Mouse (Mus musculus) T-helper 1 cell (primary cell): ENCODE data around the gene Pi16.
"Not testable (repeated sequence)": the region's sequence is repeated elsewhere in the genome, so short reads cannot be mapped to it uniquely, and the experiment has no call there.

Source experiments
- in situ Hi-C: fragments of 300-600 bp; cut with MboI, MseI; formaldehyde crosslinking; loops from one replicate; pipeline ENCODE4 v1.15.1; 2025; ENCODE audit warnings: high pct_unique_total_duplicates

Gene Pi16

GRCm38 (mm10) chr17:29317380-29317779 is at the start of gene Pi16:
Pi16 (plus strand) TSS chr17:29317680.
- in situ Hi-C loops, result not testable (repeated sequence)

GRCm38 (mm10) chr17:29267931-29268681 is 49.4 kb upstream of the Pi16 start:
- in situ Hi-C loops, result no loop called here

DNA sequence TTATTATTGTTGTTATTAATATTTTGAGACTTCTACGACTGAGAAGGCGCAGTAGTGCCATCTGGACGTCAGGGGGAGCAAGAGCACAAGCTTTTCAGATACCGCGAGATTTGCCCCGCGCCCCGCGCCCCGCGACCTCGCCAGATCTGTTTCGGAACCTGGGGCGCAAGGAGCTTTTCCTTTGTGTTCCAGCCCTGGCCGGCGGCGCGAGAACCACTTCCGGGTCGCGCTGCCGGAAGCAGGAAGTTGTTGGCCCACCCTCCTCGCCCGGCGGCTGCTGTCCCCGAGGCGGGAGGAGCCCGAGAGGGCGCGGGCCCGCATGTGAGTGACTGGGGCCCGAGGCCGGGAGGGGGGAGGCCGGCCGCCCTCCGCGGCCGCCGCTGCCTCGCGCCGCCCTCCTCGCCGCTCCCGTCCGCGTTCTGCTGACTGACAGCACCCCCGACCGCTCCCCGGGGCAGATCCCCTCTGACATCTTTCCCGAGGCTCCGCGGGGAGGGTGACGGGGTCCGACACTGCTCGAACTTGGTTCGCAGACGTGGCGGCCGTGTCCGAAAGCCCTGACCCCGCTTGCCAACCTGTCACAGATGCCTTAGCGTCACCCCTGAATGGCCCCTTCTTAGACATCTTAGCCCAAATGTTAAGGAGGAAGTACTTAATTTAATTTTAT is 48.7 kb upstream of the Pi16 start, which contains the start of gene BC004004:
Gene BC004004 (plus strand): TSS at position 107 of the 667 bp plus-strand sequence.
- in situ Hi-C loops, result no loop called here

GRCm38 (mm10) chr17:29269349-29269706 is 48.2 kb upstream of the Pi16 start:
- in situ Hi-C loops, result no loop called here

DNA sequence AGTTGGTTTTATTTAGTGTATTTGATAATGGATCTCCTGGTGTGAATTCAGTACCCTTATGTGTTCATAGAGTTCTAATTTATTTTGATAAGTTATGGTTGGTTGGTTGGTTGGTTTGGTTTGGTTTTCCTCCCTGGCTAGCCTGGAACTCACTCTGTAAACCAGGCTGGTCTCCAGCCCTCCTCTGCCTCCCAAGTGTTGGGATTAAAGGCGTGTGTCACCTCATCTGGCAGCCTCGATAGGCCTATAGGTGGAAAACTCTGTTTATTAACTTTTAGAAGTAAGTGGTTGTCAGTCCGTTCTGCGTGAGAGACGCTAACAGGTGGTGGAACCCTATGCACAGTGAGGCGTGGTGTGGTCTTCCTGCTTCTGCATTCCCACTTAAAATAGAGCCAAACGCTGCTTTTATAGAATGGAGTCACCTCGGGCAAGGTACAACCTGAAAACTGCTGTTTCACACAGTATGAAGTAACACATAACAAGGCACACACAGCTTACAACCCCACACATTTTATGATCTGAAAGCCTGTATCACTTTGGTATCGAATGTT is 47.3 kb upstream of the Pi16 start:
- in situ Hi-C loops, result no loop called here

- in situ Hi-C loops, result no loop called here
Measured at GRCm38 (mm10) chr17:29273156-29273555, 44.3 kb upstream of the Pi16 start.

DNA sequence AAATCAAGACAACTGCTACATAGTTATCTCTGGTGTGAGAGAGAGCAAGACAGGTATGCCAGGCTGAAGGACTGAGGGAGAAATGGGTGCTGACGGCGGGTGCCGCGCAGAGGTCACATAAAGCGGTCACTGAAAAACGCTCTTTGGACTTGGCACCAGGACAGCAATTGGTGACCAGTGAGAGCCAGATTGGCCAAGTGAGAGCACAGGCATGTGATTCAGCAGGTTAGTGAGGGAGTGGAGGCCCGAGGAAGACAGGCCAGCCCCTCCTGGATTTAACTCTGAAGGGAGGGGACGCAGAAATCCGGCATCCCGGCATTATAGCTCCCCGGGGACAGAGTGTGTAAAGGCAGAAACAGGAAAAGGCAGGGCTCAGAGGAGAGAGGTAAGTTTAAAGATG is 43.6 kb upstream of the Pi16 start:
- in situ Hi-C loops, result no loop called here

- in situ Hi-C loops, result no loop called here
Measured at GRCm38 (mm10) chr17:29280422-29280821, 37.1 kb upstream of the Pi16 start.

DNA sequence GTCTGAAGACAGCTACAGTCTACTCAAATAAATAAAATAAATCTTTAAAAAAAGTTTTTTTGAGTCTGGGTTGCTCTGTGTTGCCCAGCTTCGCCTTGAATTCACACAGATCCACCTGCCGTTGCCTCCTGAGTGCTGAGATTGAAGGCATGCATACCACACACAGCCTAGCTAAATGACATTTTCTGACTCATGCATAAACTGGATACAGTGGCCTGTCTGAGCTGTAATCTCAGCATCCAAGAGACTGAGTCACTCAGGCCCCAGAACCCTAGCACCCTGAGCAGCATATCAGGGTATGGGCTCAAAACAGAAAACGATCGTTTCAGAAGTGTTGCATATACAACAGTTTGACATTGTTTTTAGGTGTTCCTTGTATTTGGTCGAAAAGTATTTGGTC is 35.9 kb upstream of the Pi16 start:
- in situ Hi-C loops, result no loop called here

- in situ Hi-C loops, result no loop called here
Measured at GRCm38 (mm10) chr17:29282216-29282952, 35.1 kb upstream of the Pi16 start.

DNA sequence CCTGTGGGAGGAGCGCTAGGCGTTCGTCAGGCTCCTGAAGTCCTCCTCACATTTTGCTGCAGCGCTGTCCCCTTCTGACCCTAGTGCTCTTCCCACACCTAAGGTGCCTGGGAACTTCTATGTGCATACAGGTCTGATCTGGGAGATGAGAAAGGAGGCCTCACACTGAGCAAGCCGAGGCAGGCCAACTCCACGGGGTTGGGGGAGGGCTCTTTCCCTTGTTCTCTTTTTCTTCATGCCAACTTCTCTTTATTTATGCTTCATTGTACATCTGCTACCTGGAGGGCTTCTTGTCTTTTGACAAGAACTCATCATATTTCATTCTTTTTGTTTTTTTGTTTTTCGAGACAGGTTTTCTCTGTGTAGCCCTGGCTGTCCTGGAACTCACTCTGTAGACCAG is 25.7 kb upstream of the Pi16 start:
- in situ Hi-C loops, result no loop called here

DNA sequence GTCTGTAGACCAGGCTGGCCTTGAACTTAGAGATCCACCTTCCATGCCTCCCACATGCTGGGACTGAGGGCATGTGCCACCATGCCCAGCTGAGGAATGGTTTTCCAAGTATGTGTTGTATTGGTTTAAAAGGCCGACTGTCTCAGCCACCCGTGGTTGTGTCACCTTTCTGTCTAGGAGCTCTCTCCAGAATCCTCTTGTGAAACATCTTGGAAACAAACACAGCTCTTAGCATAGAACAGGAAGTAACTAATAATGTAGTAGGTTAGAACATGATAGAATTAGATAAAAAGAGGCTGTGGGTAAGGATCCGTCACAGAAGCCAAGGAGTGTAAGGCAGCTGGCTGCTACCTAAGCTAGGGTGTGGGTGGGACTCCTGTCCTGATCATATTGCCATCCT is 24.5 kb upstream of the Pi16 start:
- in situ Hi-C loops, result no loop called here

DNA sequence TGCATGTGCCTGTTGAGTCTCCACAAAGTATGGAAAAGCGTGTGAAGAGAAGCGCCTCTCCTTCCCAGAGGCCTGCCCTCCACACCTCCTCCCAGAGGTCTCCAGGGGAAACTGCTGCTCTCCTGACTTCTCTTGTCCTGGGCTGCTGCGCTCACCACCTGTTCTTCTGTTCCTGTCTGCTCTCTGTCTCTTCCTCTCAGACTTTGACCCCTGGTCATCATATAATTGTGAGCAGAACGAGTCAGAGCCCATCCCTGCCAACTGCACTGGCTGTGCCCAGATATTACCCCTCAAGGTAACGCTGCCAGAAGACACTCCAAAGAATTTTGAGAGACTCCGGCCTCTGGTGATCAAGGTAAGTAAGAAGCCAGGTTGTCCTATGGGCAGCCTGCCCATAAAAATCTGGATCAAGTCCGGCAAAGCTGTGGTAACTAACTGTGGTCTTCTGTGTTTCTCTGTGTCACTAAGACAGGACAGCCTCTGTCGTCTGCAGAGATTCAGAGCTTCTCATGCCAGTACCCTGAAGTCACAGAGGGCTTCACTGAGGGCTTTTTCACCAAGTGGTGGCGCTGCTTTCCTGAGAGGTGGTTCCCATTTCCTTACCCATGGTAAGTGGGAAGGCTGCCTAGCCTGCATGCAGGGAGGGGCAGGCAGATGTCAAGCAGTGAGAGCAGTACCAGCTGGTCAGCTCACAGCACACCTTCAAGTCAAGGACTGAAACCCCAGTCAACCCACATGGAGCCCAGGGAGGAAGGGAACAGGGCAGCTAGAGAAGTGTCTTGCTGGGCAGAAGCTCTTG is 23.5 kb upstream of the Pi16 start:
- in situ Hi-C loops, result no loop called here

DNA sequence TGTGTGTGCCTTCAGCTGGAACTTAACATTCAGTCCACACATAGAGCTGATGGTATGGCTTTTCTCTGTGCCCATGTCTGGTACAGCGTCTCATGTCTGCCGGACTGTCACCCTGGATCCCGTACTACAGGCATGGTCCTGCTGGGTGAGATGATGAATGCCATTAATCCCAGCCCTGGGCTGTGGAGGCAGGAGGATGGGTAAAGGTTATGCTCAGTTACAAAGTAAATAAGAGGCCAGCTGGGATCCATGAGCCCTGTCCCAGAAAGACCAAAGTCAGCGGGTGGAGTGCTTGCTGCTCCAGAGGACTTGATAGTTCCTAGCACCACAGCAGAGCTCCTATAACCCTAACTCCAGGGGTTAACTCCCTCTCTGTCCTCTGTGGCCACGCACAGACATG is 21.6 kb upstream of the Pi16 start:
- in situ Hi-C loops, result no loop called here

- in situ Hi-C loops, result no loop called here
Measured at GRCm38 (mm10) chr17:29297321-29297720, 20.2 kb upstream of the Pi16 start.

GRCm38 (mm10) chr17:29297813-29298212 is 19.7 kb upstream of the Pi16 start:
- in situ Hi-C loops, result no loop called here

DNA sequence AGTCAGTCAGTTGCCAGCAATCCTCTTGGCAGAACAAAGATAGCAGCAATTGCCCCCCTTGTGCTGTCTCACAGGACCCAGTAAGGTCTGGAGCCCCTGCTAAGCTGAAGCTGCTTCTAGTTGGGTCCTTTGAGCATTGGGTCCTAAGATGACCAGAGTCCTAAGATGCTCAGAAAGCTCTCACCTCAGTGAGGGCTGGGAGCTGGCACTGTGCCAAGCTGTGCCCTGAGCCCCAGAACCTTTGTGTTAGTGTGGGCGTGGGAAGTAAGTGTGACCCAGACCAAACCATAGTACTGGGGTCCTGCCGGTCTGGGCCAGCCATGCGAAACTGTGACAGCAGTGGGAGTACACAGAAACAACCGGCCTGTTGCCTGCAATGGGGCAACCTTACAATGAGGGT is 18.2 kb upstream of the Pi16 start:
- in situ Hi-C loops, result no loop called here

DNA sequence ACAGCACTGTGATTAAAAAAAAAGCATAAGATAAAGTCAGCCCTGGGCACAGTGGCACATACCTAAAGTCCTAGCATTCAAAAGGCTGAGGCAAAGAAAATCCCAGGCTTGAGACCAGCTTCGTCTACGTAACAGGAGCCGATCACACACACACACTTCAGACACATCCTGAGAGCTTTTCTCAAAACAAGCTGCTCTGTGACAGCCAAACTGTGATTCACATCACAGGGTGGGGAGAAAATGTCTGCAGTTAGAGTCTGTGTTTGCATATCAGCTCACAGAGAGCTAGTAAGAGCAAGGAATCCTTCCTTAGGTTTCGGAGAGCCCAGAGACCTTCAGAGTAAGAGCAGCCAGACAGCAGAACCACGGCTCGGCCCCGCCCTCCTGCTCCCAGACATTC is 16.6 kb upstream of the Pi16 start:
- in situ Hi-C loops, result no loop called here

DNA sequence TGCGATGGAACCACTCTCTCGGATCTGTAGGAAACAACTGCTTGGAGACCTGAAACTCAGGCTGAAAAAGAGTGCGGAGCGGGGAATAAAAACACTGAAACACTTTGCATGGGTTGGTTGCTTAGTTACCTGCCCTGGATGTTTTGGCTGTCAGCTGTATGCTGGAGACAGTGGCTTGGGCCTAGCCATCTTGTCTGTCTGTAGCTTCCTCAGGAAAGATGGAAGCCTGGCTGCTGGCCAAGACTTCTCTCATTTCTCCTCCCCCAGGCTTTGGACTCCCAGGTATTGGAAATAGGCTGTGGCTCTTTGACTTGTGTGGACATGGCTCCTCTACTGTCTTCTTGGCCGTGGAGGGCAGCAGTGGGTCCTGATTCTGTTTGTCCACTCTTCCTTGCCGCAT is 16.1 kb upstream of the Pi16 start:
- in situ Hi-C loops, result no loop called here

DNA sequence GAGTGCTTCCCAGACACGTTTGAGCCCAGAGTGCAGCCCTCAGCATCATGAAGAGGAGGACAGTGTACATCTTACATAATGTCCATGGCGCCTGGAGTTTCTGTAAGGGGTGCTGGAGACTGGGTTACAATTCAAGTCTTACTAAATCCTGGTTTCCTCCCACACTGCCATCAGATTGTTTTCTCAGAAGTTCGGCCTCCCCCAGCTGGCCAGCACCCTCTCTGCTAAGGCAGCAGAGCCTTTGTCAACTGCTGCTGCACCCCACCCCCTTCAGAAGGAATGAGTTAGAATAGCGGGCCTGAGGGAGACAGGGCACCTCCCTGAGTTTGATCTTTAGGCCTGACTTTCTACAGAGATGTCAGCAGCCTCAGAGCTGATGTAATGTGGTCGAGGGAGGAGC is 15.3 kb upstream of the Pi16 start:
- in situ Hi-C loops, result no loop called here

- in situ Hi-C loops, result no loop called here
Measured at GRCm38 (mm10) chr17:29303087-29303486, 14.4 kb upstream of the Pi16 start.

DNA sequence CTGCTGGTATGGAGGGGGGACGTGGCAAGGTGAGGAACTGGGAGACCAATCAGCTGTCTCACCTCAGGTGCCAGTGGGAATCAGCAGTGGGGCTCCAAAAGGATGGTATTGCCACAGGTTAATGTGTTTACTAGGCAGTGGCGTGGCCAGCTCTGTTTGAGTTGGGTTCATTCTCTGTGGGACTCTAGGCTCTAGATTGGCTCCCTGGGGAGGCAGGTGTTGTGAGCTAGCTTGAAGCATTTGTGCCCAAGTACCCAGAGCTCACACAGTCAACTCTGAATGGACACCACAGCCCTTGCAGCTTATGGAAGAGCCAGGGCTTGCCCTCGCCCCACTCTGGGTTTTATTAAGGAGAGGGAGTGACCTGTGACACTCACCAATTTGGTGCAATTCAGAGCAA is 13.6 kb upstream of the Pi16 start:
- in situ Hi-C loops, result no loop called here
